Mouse (Mus musculus): ENCODE measurements at regions not wholly inside any gene's neighbourhood (a gene's known extent, or its start where the extent isn't known, plus 50 kb on each side); places are given as distances from the start of the nearest gene placed in this dataset.

DNA sequence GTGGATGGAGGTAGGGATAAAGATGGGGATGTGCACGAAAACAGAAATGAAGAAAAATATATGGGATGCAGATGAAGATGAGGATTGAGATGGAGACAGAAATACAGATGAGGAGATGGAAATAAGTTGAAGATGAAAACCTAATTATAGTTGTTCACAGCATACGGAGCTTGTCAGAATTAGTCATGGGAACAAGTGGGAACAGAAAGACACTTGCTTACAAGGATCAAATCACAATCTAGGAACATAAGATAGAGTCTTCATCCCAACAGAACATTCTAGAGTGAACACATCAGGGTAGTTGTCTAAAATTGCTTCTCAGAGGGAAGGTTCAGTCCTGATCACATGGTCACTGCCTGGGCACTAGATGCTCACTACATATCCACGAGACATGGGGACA is 633.2 kb downstream of the Pdcd6ip start:
- TF ChIP-seq POLR2A (IDR thresholded peaks at IDR 0.05; ENCODE audit: low read depth, low read length) (no peak), CTCF (conservative IDR thresholded peaks at IDR 0.05; ENCODE audit: insufficient read depth, insufficient read length, low read depth, low read length) (no peak)
